Mouse (Mus musculus): Measurements from ENCODE around the gene Gm5901. TPM values are rescaled to one million over a fixed set of nuclear protein-coding genes. Genes with fewer than 3 reads are reported as not detected.

Gene Gm5901
- 0.13 TPM in 1 of 2 replicates, not detected in the other for polyA plus RNA-seq (2012; rRNA removed)

DNA sequence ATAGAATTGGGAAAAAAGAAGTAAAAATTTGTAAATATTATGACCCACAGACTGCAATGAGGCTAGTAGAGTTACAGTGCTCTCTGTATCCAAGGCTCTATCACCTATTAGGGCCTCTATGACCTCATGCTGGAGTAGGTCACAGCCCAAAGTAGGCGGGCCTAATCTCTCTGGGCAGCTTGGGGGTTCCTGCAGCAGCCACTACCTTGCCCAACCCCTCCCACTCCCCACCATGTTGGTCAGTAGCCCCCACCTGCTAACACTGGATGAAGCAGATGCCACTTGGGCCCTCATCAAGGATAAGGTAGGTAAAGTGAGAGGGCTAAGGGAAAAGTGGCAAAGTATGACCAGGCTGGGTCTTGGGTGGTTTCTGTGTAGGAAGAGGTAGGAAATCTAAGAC, at the start of gene Gm5901:
TSS of gene Gm5901 (plus strand) at position 173 of the 400 bp plus-strand sequence.

DNA sequence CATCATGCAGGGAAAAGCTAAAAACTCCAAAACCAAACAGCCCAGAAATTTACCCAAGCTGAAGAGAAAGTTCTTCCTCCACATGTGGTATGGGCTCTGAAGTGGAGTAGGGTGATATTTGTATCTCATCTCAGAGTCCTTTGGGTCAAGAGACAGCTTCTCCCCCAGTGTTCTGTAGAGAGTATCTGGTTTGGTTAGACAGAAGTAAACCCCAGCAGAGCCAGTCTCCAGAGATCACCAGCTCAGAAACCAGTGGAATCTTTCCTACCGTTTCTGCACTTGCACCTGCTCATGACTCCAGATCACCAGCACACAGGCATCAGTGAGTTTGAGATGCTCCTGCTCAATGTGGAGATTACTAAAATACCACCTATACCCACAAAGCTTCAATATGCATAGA, 40.8 kb upstream of the Gm5901 start, which contains the start of gene Olfr690:
TSS of gene Olfr690 (minus strand) at position 101 of the 400 bp plus-strand sequence.

DNA sequence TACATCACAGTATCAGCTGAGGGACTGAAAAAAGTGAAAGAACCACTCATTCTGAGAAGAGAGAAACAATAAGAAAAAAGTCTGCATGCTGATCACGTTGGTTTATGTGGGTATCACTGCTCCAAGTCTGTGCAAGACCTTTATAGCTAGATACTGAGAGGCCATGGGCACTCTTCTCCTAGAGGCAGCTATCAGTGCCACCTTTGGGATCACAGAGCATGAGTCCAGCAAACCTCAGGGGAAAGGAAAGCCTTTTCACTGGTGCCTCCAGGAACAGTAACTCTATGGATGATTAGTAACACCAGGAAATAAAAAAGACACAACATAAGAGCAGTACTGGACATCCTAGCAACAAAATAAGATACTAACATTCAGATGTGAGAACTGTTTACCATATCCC, 32.7 kb upstream of the Gm5901 start, which contains the start of gene Olfr691:
TSS of gene Olfr691 (minus strand) at position 101 of the 400 bp plus-strand sequence.

DNA sequence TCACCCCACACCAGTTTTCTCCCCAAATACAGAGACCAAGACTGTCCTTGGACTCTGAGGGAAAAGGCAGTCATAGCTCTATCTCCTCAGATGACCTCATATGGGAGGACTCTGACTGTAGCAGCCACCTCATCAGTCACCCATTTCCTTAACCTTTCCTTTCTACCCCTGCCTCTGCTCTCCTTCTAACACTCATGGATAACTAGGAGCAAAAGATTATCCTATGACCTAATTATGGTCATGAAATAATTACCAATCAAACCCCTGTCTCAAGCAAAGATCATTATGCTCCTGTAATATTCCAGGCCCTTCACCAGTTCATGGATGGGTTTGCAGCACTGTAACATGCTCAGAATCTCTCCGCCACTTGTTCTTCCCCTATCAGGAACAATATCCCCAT, 6.9 kb upstream of the Gm5901 start, which contains the start of gene Olfr692:
TSS of gene Olfr692 (plus strand) at position 301 of the 400 bp plus-strand sequence.

DNA sequence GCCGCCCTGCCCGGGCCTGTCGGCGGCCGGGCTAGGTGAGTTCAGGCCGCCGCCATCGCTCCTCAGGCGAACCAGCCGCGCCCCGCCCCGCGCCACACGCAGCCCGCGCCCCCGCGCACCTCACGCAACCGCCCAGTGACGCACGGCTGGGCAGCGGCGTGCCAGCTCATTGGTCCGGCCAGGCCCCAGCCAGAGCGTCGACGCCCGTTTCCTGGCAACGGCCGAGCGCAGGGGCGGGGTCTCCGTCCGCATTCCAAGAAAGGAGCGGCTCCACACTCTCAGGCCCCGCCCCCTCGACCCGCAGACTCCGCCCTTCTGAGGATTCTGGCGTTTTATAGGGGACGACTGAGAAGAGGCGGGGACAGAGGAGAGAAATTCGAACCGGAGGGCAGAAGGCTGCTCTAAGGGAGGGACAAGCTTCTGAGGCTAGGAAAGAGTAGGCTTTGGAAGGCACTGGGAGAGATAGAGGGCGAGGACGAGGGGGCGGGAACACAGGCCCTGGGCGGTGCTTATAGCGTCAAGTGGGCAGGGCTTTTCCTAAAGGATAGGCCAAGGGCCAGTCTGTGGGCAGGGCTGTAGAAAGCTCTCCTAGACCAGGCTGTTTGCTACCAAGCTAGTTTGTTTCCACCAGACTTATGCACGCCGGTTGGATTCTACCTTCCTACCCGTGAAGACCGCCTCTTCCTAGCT, 25.2 kb downstream of the Gm5901 start, which contains the start of gene Fam160a2:
TSS of gene Fam160a2 (minus strand) at position 120 of the 690 bp plus-strand sequence.

DNA sequence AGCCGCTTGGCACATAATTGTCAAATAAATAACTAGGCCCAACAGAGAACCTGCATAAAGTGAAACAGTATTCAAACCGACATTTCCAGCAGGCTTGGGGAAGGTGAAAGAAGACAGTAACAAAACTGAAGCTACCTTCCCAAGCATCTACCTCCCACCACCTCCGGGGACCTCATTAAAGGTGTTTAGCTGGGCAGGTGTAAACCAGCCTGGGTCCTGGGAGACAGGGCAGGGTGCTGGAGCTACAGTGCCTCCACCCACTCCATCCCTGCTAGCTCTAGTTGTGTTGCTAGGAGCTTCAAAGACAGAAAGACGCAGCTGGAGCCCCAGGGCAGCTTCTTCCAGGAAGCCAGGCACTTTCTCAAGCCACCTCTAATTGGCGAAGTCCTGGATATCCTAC, 29.4 kb downstream of the Gm5901 start, which contains the start of gene Cnga4:
TSS of gene Cnga4 (plus strand) at position 301 of the 400 bp plus-strand sequence.

DNA sequence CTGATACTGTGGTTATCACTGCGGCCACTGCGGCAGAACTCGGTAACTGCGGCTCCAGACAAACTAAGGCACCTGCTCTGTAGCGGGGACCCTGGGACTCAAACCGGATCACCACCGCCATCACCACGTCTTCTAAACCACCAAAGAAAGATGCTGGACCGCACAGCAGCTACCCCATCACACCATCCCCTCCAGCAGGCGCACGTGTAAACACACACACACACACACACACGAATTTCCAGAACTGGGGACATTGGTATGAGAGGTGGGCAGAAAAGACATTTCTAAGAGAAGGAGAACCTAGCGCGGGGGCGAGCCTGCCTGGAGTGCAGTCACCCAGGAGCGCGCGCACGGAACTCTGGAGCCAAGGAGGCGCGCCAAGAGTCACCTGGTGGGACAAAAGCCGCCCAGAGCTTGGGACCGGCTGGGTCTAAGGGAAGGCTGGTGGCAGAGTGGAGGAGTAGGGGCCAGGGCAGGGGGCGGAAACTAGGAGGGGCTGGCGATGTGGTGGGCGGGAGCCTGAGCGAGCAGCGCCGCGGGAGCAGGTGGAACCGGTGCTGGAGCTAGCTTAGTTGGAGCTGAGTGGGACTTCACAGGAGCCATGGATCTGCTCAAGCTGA, 50.7 kb downstream of the Gm5901 start, which contains the start of gene Cckbr:
TSS of gene Cckbr (plus strand) at position 308 of the 620 bp plus-strand sequence.

Other genes starting within 250 kb of the Gm5901 start
- gene Olfr683, start 228.0 kb upstream of the Gm5901 start, polyA plus RNA-seq (2012; rRNA removed), result not detected in 2 replicates
- not detected in 2 replicates for gene Olfr684, start 211.4 kb upstream of the Gm5901 start, polyA plus RNA-seq (2012; rRNA removed)
- not detected in 2 replicates for gene Olfr685, start 189.0 kb upstream of the Gm5901 start, polyA plus RNA-seq (2012; rRNA removed)
- not detected in 2 replicates for gene Olfr686, start 167.6 kb upstream of the Gm5901 start, polyA plus RNA-seq (2012; rRNA removed)
- not detected in 2 replicates for gene Olfr688, start 86.9 kb upstream of the Gm5901 start, polyA plus RNA-seq (2012; rRNA removed)
- gene Olfr689, start 63.9 kb upstream of the Gm5901 start, polyA plus RNA-seq (2012; rRNA removed), result not detected in 2 replicates
- not detected in 2 replicates for gene Olfr690, start 40.9 kb upstream of the Gm5901 start, polyA plus RNA-seq (2012; rRNA removed)
- gene Olfr691, start 32.8 kb upstream of the Gm5901 start, polyA plus RNA-seq (2012; rRNA removed), result not detected in 2 replicates
- gene Olfr692, start 6.8 kb upstream of the Gm5901 start, polyA plus RNA-seq (2012; rRNA removed), result not detected in 2 replicates
- gene Fam160a2, start 25.0 kb downstream of the Gm5901 start, polyA plus RNA-seq (2012; rRNA removed), result 85.6 and 111 TPM in 2 replicates
- gene Cnga4, start 29.5 kb downstream of the Gm5901 start, polyA plus RNA-seq (2012; rRNA removed), result 0.21 and 0.43 TPM in 2 replicates
- gene Cckbr, start 50.7 kb downstream of the Gm5901 start, polyA plus RNA-seq (2012; rRNA removed), result 0.14 TPM in 2 replicates
- 125 and 141 TPM in 2 replicates for gene Cavin3, start 107.3 kb downstream of the Gm5901 start, polyA plus RNA-seq (2012; rRNA removed)
- 39.8 and 40.7 TPM in 2 replicates for gene Smpd1, start 179.3 kb downstream of the Gm5901 start, polyA plus RNA-seq (2012; rRNA removed)
- 37.5 and 52.7 TPM in 2 replicates for gene Apbb1, start 206.6 kb downstream of the Gm5901 start, polyA plus RNA-seq (2012; rRNA removed)
- 0.28 TPM in 2 replicates for gene Hpx, start 225.1 kb downstream of the Gm5901 start, polyA plus RNA-seq (2012; rRNA removed)